Mouse (Mus musculus): ENCODE data around the gene Tipin.

- TF ChIP-seq CTCF (IDR thresholded peaks at IDR 0.05; ENCODE audit: borderline replicate concordance, extremely low read depth, insufficient read depth, insufficient read length) = no peak
- TF ChIP-seq POLR2A (IDR thresholded peaks at IDR 0.05; ENCODE audit: borderline replicate concordance, extremely low read depth, insufficient read depth, insufficient read length, poor library complexity, severe bottlenecking) = no peak
These were observed 47.7 kb upstream of the Tipin start for GRCm38 (mm10) chr9:64233656-64234055.
